Mouse (Mus musculus) embryonic facial prominence, embryonic 15.5 days (tissue): ENCODE results near the gene Acp1. TPM values are rescaled to one million over a fixed set of nuclear protein-coding genes. Genes with fewer than 3 reads are reported as not detected.

ENCODE experiments used
- ATAC-seq: fragments of 200-750 bp; cut with Nextera tagmentation; 2 replicates; pipeline ENCODE4 v1.8.0; 2017; ENCODE audit warnings: low read depth, moderate TSS enrichment; ENCODE audit not compliant: insufficient number of reproducible peaks, low FRiP score, low TSS enrichment
- H3K27ac ChIP-seq: fragments of 300-500 bp; sonication (generic); replicated peaks from 2 replicates; pipeline ENCODE4 v1.5.1; 2015; ENCODE audit warnings: mild to moderate bottlenecking, inconsistent platforms
- H3K27me3 ChIP-seq: fragments of 300-500 bp; sonication (generic); 2 replicates; pipeline ENCODE4 v1.6.1; 2015; ENCODE audit warnings: inconsistent platforms
- H3K36me3 ChIP-seq: fragments of 300-500 bp; sonication (generic); 2 replicates; pipeline ENCODE4 v1.6.1; 2015; ENCODE audit warnings: mild to moderate bottlenecking, inconsistent platforms
- H3K4me1 ChIP-seq: fragments of 300-500 bp; sonication (generic); 2 replicates; pipeline ENCODE4 v1.6.1; 2015; ENCODE audit warnings: inconsistent platforms
- H3K4me2 ChIP-seq: fragments of 300-500 bp; sonication (generic); replicated peaks from 2 replicates; pipeline ENCODE4 v1.6.1; 2015; ENCODE audit warnings: mild to moderate bottlenecking, inconsistent platforms
- H3K4me3 ChIP-seq: fragments of 300-500 bp; sonication (generic); replicated peaks from 2 replicates; pipeline ENCODE4 v1.5.1; 2015; ENCODE audit warnings: mild to moderate bottlenecking, inconsistent platforms
- H3K9ac ChIP-seq: fragments of 300-500 bp; sonication (generic); 2 replicates; pipeline ENCODE4 v1.6.1; 2015; ENCODE audit warnings: inconsistent platforms
- H3K9me3 ChIP-seq: fragments of 300-500 bp; sonication (generic); replicated peaks from 2 replicates; pipeline ENCODE4 v1.6.1; 2016; ENCODE audit warnings: inconsistent platforms
- WGBS: fragments of 180-500 bp; shearing (Covaris S2); methylation state at CpG from one replicate; pipeline ENCODE4 v1.1.7; 2015; 5-methylcytosine and 5-hydroxymethylcytosine counted together
- polyA plus RNA-seq: library from polyadenylated mRNA; unstranded; fragments of >200 nt; fragmentation: Nextera tagmentation; extraction: Ambion mirVana; gene quantifications from 2 replicates; pipeline ENCODE4 v1.2.1, GENCODE M21; 2015

Acp1 gene
- polyA plus RNA-seq, 1 experiment from 2014 or later = 139 TPM

DNA sequence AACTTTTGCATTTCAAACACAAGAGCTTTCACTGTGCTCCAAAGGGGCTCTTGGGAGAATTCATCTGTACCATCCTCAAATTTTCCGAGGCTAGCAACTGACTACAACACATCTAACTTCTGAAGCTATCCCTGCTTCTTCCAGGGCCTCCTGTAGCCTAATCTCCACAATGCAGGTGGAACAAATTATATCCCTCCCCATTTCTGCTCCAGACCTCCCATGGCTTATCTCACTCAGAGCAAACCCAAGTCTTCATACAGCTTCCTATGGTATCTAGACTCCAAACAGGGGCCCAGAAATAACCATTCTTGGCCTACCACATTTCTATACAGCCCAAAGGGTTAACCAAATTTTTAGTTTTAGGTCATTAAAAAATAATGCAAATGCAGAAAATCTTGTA lies 2.7 kb downstream of the Acp1 start:
- Histone ChIP-seq H3K9me3 (no peaks in the 10 kb centered on the region), H3K9ac (no peak overlapping the region), H3K36me3 (peaks cover 6% of the 10 kb centered on the region; the same call in 1 of the 2 replicates), H3K4me3 (no peak overlapping the region), H3K27me3 (no peaks in the 10 kb centered on the region), H3K4me1 (peaks cover 16% of the 10 kb centered on the region), H3K4me2 (no peak overlapping the region), H3K27ac (no peak overlapping the region)
- ATAC-seq = no peak
- 80% methylated on average over 1 of the region's 1 CpGs for WGBS

GRCm38 (mm10) chr12:30897039-30897438 lies 14.3 kb downstream of the Acp1 start:
- WGBS = 93% methylated on average over 4 of the region's 4 CpGs
- no peak for ATAC-seq

GRCm38 (mm10) chr12:30891438-30891837 lies 20.0 kb downstream of the Acp1 start:
- H3K9me3 ChIP-seq = no peaks in the 10 kb centered on the region
- H3K27me3 ChIP-seq = no peaks in the 10 kb centered on the region; the same call in 1 of the 2 replicates
- no peak overlapping the region for H3K27ac ChIP-seq
- no peak for ATAC-seq
- no peak overlapping the region for H3K4me3 ChIP-seq
- WGBS = 85% methylated on average over 7 of the region's 7 CpGs
- no peak overlapping the region for H3K9ac ChIP-seq
- H3K4me1 ChIP-seq = no peaks in the 10 kb centered on the region
- peaks cover 4% of the 10 kb centered on the region; the same call in 1 of the 2 replicates for H3K36me3 ChIP-seq
- no peak overlapping the region for H3K4me2 ChIP-seq

More at GRCm38 (mm10) chr12:30897039-30897438, 14.3 kb downstream of the Acp1 start:
- Histone ChIP-seq H3K36me3 (peaks cover 21% of the 10 kb centered on the region), H3K4me2 (no peak overlapping the region), H3K27me3 (no peaks in the 10 kb centered on the region), H3K27ac (no peak overlapping the region), H3K4me1 (no peaks in the 10 kb centered on the region), H3K4me3 (no peak overlapping the region), H3K9ac (no peak overlapping the region), H3K9me3 (no peaks in the 10 kb centered on the region)

DNA sequence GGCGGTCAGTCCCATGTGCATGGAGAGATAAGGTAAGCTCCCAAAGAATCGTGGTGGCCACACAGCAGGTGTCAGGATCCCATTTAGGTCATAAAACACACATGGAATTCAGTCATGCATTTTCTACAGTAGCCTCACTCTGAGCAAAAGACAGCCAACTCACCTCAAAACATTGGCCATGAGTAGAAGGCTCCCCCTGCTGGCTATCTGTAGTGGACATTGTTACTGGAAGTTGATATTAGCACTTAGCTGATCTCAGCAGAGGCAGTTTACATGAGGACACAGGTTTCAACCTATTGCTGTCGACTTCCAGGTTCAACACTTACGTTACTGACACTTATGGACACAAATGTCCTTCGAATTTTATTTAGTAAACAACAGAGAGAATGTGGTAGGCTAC lies 21.3 kb downstream of the Acp1 start:
- H3K27ac ChIP-seq = no peak overlapping the region
- peaks cover 11% of the 10 kb centered on the region for H3K27me3 ChIP-seq
- WGBS = 36% methylated on average over 5 of the region's 5 CpGs
- peaks cover 4% of the 10 kb centered on the region; the same call in 1 of the 2 replicates for H3K36me3 ChIP-seq
- H3K4me3 ChIP-seq = no peak overlapping the region
- no peaks in the 10 kb centered on the region for H3K9me3 ChIP-seq
- H3K4me1 ChIP-seq = no peaks in the 10 kb centered on the region
- no peak for ATAC-seq
- no peak overlapping the region for H3K4me2 ChIP-seq
- H3K9ac ChIP-seq = no peak overlapping the region

- peaks cover 32% of the 10 kb centered on the region for H3K27me3 ChIP-seq
- no peak overlapping the region for H3K27ac ChIP-seq
- H3K9me3 ChIP-seq = no peaks in the 10 kb centered on the region
- H3K36me3 ChIP-seq = no peaks in the 10 kb centered on the region
- H3K9ac ChIP-seq = no peak overlapping the region
- H3K4me3 ChIP-seq = no peak overlapping the region
- no peak for ATAC-seq
- peaks cover 14% of the 10 kb centered on the region for H3K4me1 ChIP-seq
- WGBS = 80% methylated on average over 4 of the region's 4 CpGs
- no peak overlapping the region for H3K4me2 ChIP-seq
Observed at GRCm38 (mm10) chr12:30888003-30888402, 23.4 kb downstream of the Acp1 start.

- no peak for ATAC-seq
- no peak overlapping the region for H3K4me2 ChIP-seq
- H3K36me3 ChIP-seq = no peaks in the 10 kb centered on the region
- peaks cover 14% of the 10 kb centered on the region for H3K4me1 ChIP-seq
- no peak overlapping the region for H3K27ac ChIP-seq
- no peaks in the 10 kb centered on the region for H3K9me3 ChIP-seq
- WGBS = 72% methylated on average over 6 of the region's 6 CpGs
- no peak overlapping the region for H3K4me3 ChIP-seq
- peaks cover 45% of the 10 kb centered on the region for H3K27me3 ChIP-seq
- H3K9ac ChIP-seq = no peak overlapping the region
Observed at GRCm38 (mm10) chr12:30885891-30886290, 25.5 kb downstream of the Acp1 start.

- 8% methylated on average over 39 of the region's 39 CpGs for WGBS
- no peak overlapping the region for H3K27ac ChIP-seq
- H3K4me3 ChIP-seq = peak overlapping the region; percentile 49
- peaks cover 14% of the 10 kb centered on the region for H3K4me1 ChIP-seq
- H3K9me3 ChIP-seq = no peaks in the 10 kb centered on the region
- no peaks in the 10 kb centered on the region for H3K36me3 ChIP-seq
- H3K9ac ChIP-seq = peak overlapping the region; percentile 23
- H3K27me3 ChIP-seq = peaks cover 47% of the 10 kb centered on the region
- 0 out of 2 replicates have a peak, but pooled peaks have one; percentile 19 for ATAC-seq
- H3K4me2 ChIP-seq = peak overlapping the region; percentile 93
Observed at GRCm38 (mm10) chr12:30884622-30885230, 26.7 kb downstream of the Acp1 start.

DNA sequence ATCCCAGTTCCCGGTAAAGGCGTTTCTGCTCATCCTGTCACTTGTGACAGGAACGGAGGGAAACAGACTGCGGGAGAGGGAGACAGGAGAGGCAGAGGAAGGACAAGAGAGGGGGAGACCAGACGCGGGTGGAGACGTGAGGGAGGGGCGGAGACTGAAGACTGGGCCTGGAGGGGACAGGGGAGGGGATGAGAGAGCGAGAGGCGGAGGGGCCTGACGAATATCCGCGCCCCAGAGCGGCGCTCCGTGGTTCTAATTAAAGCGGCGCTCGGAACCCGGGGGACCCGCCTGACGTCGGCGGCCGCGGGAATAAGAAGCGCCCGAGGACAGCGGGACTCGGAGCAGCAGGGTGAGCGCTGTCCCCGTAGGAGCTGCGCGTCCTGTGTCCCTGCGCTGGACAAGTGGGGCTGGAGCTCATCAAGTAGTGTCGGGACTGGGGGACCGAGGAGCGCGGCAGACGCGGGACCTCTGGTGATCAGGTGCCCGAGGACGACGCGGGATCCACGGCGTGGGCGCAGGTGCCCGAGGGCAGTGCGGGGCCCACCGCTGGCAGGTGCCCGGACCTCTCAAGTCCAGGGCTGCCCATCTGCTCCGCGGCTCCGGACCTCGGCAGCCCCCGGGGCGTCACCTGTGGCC lies 27.3 kb downstream of the Acp1 start, which contains the start of gene Alkal2:
Gene Alkal2 (plus strand): TSS at position 337 of the 636 bp plus-strand sequence.
- no peak within 1 kb of the TSS for H3K27ac ChIP-seq
- ATAC-seq = peak; percentile 34; the same call in 1 of the 2 replicates
- H3K4me3 ChIP-seq = peak within 1 kb of the TSS; percentile 49
- H3K4me1 ChIP-seq = peaks cover 14% of the 10 kb centered on the region
- peak within 1 kb of the TSS; percentile 93 for H3K4me2 ChIP-seq
- no peaks in the 10 kb centered on the region for H3K36me3 ChIP-seq
- peak within 1 kb of the TSS; percentile 23 for H3K9ac ChIP-seq
- WGBS = 2% methylated on average over 56 of the region's 58 CpGs
- H3K9me3 ChIP-seq = no peaks in the 10 kb centered on the region
- H3K27me3 ChIP-seq = peaks cover 53% of the 10 kb centered on the region

DNA sequence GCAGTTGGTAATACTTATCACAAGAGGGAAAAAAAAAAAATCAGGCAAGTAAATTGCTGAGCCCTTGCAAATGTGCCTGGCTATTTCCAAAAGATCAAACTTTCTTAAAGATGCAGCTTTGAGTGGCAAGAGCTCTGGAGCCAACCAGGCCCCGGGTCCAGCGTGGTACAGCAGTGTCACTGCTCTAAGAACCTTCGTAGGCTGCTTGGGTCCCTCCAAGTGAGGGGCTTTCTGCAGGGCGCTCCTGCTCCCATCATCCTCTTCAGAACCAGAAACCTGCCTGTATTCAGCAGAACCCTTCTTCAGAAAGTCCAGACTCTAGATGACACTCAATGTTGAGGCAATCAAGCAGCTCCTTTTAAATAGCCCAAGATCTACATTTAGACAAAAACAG lies 27.8 kb downstream of the Acp1 start:
- peak overlapping the region; percentile 93 for H3K4me2 ChIP-seq
- H3K9me3 ChIP-seq = no peaks in the 10 kb centered on the region
- peak overlapping the region; percentile 49 for H3K4me3 ChIP-seq
- H3K27me3 ChIP-seq = peaks cover 53% of the 10 kb centered on the region
- no peak overlapping the region for H3K9ac ChIP-seq
- 20% methylated on average over 4 of the region's 4 CpGs for WGBS
- no peak for ATAC-seq
- no peaks in the 10 kb centered on the region for H3K36me3 ChIP-seq
- H3K27ac ChIP-seq = no peak overlapping the region
- H3K4me1 ChIP-seq = peaks cover 14% of the 10 kb centered on the region

DNA sequence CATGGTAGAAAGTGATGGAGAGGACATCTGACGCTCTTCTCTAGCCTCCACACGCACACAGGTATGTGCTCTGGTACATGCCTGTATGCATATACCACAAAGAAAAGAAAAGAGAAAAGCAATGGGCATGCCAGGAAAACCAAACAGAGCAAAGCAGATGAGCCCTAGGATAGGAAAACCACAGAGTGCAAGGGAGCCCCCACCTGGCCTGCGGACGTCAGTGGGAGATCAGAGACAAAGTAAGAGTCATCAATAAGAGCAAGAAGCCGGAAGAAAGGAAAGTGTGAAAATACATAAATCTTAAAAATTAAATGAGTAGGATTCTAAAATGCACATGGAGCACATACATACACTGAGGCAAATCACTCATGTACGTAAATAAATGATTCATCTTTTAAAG lies 31.9 kb downstream of the Acp1 start:
- Histone ChIP-seq H3K27ac (no peak overlapping the region), H3K4me2 (no peak overlapping the region), H3K36me3 (no peaks in the 10 kb centered on the region), H3K27me3 (peaks cover 36% of the 10 kb centered on the region), H3K4me1 (peaks cover 10% of the 10 kb centered on the region), H3K9me3 (no peaks in the 10 kb centered on the region), H3K9ac (no peak overlapping the region), H3K4me3 (no peak overlapping the region)
- WGBS = 66% methylated on average over 6 of the region's 6 CpGs
- ATAC-seq = no peak

DNA sequence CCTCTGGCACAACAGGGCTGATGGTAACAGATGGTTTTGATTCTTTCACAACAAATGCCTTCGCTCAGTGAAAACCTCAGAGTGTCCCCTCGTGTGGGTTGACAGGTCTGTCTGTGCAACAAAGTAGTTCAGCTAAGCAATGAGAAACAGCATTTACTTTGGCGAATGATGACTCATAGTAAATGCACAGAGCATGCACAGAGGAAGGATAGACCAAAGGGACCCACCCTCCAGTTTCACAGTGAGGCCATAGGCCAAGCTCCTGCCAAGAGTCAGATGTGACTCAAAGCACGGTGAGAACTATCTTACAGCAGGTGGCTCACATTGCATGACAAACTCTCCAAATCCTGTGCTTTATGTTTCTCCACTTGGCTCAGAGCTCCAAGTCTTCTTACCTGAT lies 45.6 kb downstream of the Acp1 start:
- ATAC-seq = no peak
- no peak overlapping the region for H3K9ac ChIP-seq
- H3K36me3 ChIP-seq = no peaks in the 10 kb centered on the region
- 33% methylated on average over 4 of the region's 4 CpGs for WGBS
- no peaks in the 10 kb centered on the region for H3K27me3 ChIP-seq
- H3K27ac ChIP-seq = no peak overlapping the region
- no peak overlapping the region for H3K4me3 ChIP-seq
- H3K4me2 ChIP-seq = no peak overlapping the region
- no peaks in the 10 kb centered on the region for H3K9me3 ChIP-seq
- peaks cover 7% of the 10 kb centered on the region; the same call in 1 of the 2 replicates for H3K4me1 ChIP-seq
